Mouse (Mus musculus) small intestine, adult 2 months (tissue): ENCODE measurements around the gene 1110051M20Rik.

ENCODE experiments used
- CTCF ChIP-seq: fragments of 200-500 bp; IDR thresholded peaks from 2 replicates; pipeline ENCODE4 v1.5.1; 2012; ENCODE audit warnings: low read depth, mild to moderate bottlenecking, control low read depth, inconsistent platforms, low read length, moderate library complexity, mixed read lengths; ENCODE audit not compliant: insufficient replicate concordance, insufficient read length; ENCODE audit errors: extremely low read depth
- POLR2A ChIP-seq: fragments of 200-500 bp; IDR thresholded peaks from 2 replicates; pipeline ENCODE4 v1.6.1; 2012; ENCODE audit warnings: low read depth, mild to moderate bottlenecking, control low read depth, inconsistent platforms, low read length, moderate library complexity

DNA sequence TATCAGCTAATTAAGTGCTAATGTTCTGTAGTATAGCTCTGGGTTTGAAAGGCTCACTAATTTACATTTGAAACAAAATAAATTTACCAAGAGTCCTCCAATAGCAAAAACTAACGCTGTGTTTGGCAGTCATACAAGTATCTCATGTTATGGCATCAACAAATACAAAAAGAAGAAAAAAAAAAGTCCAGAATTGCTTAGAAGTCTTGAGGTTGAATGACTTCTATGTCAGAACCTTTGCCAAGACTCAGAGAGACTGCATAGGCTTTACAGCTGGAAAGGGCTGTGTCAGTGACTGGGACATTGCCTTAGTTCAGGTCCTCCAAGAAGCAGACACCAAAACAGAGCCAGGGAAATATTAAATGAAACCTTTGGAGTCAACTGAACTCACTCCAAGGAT is 4.6 kb downstream of the 1110051M20Rik start:
- TF ChIP-seq POLR2A (no peak), CTCF (no peak)
